In the genomic region with DNA sequence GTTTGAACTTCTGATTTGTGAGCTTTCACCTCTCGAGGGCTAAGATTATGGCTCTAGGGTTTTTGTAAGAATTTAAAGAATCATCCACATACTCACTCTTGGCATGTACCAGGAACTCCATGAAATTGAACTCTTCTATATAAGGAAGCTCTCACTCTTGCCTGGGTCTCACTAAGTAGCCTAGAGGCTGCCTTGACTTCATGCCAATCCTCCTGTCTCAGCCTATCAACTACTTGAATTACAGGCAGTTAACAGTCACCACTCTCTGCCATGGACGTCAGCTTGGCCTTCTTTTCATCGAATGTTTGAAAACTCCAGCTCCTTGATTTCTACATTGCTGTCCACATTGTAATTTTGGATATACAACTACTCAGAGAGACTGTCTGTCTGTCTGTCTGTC, we compare ENCODE assay signal across 23 mouse cellular contexts. TPM values are rescaled to one million over a fixed set of nuclear protein-coding genes. Genes with fewer than 3 reads are reported as not detected.
"Had no signal": no experiment of that assay in that cellular context is flagged by ENCODE, and none has a peak within 500 bp of the region (broad histone marks: within the 10 kb centered on the region; RNA-seq: fewer than 3 reads in every experiment).

No protein-coding gene starts in this region.

- H3K27ac ChIP-seq: liver, embryonic 15.5 days; lung, embryonic 15.5 days; macrophage; midbrain, embryonic 12.5 days; midbrain, embryonic 15.5 days; neural tube, embryonic 12.5 days; stomach, embryonic 15.5 days had no signal

- H3K27me3 ChIP-seq: lung, embryonic 15.5 days; megakaryocyte, embryonic 14.5 days; midbrain, embryonic 15.5 days; neural tube, embryonic 12.5 days; stomach, embryonic 15.5 days had no signal

- H3K9me3 ChIP-seq: liver, embryonic 15.5 days; lung, embryonic 15.5 days; megakaryocyte, embryonic 14.5 days; midbrain, embryonic 12.5 days; midbrain, embryonic 15.5 days; neural tube, embryonic 12.5 days; stomach, embryonic 15.5 days had no signal

- H3K9ac ChIP-seq: liver, embryonic 15.5 days; liver, postnatal 0 days; lung, embryonic 15.5 days; midbrain, embryonic 12.5 days; midbrain, embryonic 15.5 days; neural tube, embryonic 12.5 days; stomach, embryonic 15.5 days had no signal

- DNase-seq: liver, postnatal 0 days; lung, adult 2 months; lung, postnatal 14 days; lung, postnatal 36 days; right cerebral cortex, postnatal 14 days; thymus, adult 2 months; thymus, postnatal 25 days; thymus, postnatal 4 days had no signal

- H3K4me2 ChIP-seq: liver, embryonic 15.5 days; lung, embryonic 15.5 days; midbrain, embryonic 12.5 days; midbrain, embryonic 15.5 days; neural tube, embryonic 12.5 days; stomach, embryonic 15.5 days had no signal

- H3K4me3 ChIP-seq: liver, embryonic 15.5 days; lung, embryonic 15.5 days; megakaryocyte, embryonic 14.5 days; midbrain, embryonic 12.5 days; midbrain, embryonic 15.5 days; neural tube, embryonic 12.5 days; stomach, embryonic 15.5 days had no signal

- ATAC-seq: liver, postnatal 0 days; lung, postnatal 0 days; midbrain, embryonic 15.5 days had no signal

- H3K36me3 ChIP-seq: liver, embryonic 15.5 days; lung, embryonic 15.5 days; midbrain, embryonic 12.5 days; midbrain, embryonic 15.5 days; neural tube, embryonic 12.5 days; stomach, embryonic 15.5 days had no signal

RNA-seq across cellular contexts. Expression of gene Mgat4e, which starts 2.9 kb away (rescaled TPM):
- total RNA-seq: megakaryocyte progenitor cell, adult 5-6 weeks; midbrain, postnatal 0 days; monocyte, adult 5-6 weeks; neutrophil, adult 5-6 weeks had no signal
- polyA plus RNA-seq: liver, embryonic 15.5 days; liver, postnatal 0 days; lung, adult 2 months; lung, embryonic 15.5 days; lung, postnatal 0 days; macrophage; midbrain, embryonic 12.5 days; midbrain, embryonic 15.5 days; midbrain, postnatal 0 days; neural tube, embryonic 12.5 days; neural tube, embryonic 14.5 days; spleen, adult 2 months; stomach, embryonic 15.5 days; thymus, adult 2 months had no signal
